Mouse (Mus musculus) testis, adult 2 months (tissue): ENCODE measurements around the gene Mad2l1bp. TPM values are rescaled to one million over a fixed set of nuclear protein-coding genes. Genes with fewer than 3 reads are reported as not detected.
A peak's percentile ranks its signal among the peaks of the same experiment; 100 is the strongest.

Experiments
- H3K27ac ChIP-seq: fragments of 200-500 bp; 2 replicates; pipeline ENCODE4 v1.5.1; 2012; ENCODE audit warnings: low read depth, low read length; ENCODE audit not compliant: control insufficient read depth, insufficient read depth
- H3K27me3 ChIP-seq: fragments of 200-500 bp; 2 replicates; pipeline ENCODE4 v1.6.1; 2012; ENCODE audit warnings: mild to moderate bottlenecking, low read length, moderate library complexity; ENCODE audit not compliant: control insufficient read depth, insufficient read depth
- H3K36me3 ChIP-seq: fragments of 200-500 bp; 2 replicates; pipeline ENCODE4 v1.6.1; 2012; ENCODE audit warnings: mild to moderate bottlenecking, low read length; ENCODE audit not compliant: control insufficient read depth, insufficient read depth
- H3K4me1 ChIP-seq: fragments of 200-500 bp; 2 replicates; pipeline ENCODE4 v1.6.1; 2012; ENCODE audit warnings: low read length; ENCODE audit not compliant: control insufficient read depth, insufficient read depth
- H3K4me3 ChIP-seq: fragments of 200-500 bp; 2 replicates; pipeline ENCODE4 v1.5.1; 2012; ENCODE audit warnings: low read depth, mild to moderate bottlenecking, low read length, moderate library complexity, mixed read lengths; ENCODE audit not compliant: control insufficient read depth
- CTCF ChIP-seq: fragments of 200-500 bp; IDR thresholded peaks from 2 replicates; pipeline ENCODE4 v1.5.1; 2012; ENCODE audit warnings: low read depth, mild to moderate bottlenecking, inconsistent platforms, low read length, moderate library complexity; ENCODE audit not compliant: control insufficient read depth, insufficient read depth, insufficient replicate concordance
- POLR2A ChIP-seq: fragments of 200-500 bp; IDR thresholded peaks from 2 replicates; pipeline ENCODE4 v1.6.1; 2012; ENCODE audit warnings: low read depth, mild to moderate bottlenecking, inconsistent platforms, low read length, moderate library complexity; ENCODE audit not compliant: control insufficient read depth
- polyA plus RNA-seq: library from polyadenylated mRNA; depleted of rRNA; stranded (reverse); fragments of >200 nt; gene quantifications from 2 replicates; pipeline ENCODE4 v1.2.3, GENCODE M21; 2012

Gene Mad2l1bp
- polyA plus RNA-seq, 1 experiment = 24.5 TPM

GRCm38 (mm10) chr17:46168768-46169167 lies 15.4 kb upstream of the Mad2l1bp start:
- no peaks in the 10 kb centered on the region; the same call in 1 of the 2 replicates for H3K36me3 ChIP-seq
- H3K27ac ChIP-seq = no peak overlapping the region
- TF ChIP-seq CTCF (no peak), POLR2A (no peak)
- no peaks in the 10 kb centered on the region for H3K4me1 ChIP-seq
- H3K4me3 ChIP-seq = no peak overlapping the region
- no peaks in the 10 kb centered on the region for H3K27me3 ChIP-seq

GRCm38 (mm10) chr17:46168318-46168717 lies 15.0 kb upstream of the Mad2l1bp start:
- H3K4me1 ChIP-seq = no peaks in the 10 kb centered on the region

GRCm38 (mm10) chr17:46167014-46167413 lies 13.7 kb upstream of the Mad2l1bp start:
- Histone ChIP-seq H3K4me1 (no peaks in the 10 kb centered on the region), H3K4me3 (no peak overlapping the region), H3K36me3 (no peaks in the 10 kb centered on the region; the same call in 1 of the 2 replicates), H3K27ac (no peak overlapping the region), H3K27me3 (no peaks in the 10 kb centered on the region)
- TF ChIP-seq POLR2A = no peak
- TF ChIP-seq CTCF = no peak; the same call in 1 of the 2 replicates

More at GRCm38 (mm10) chr17:46168318-46168717, 15.0 kb upstream of the Mad2l1bp start:
- Histone ChIP-seq H3K27me3 (no peaks in the 10 kb centered on the region), H3K27ac (no peak overlapping the region), H3K36me3 (no peaks in the 10 kb centered on the region; the same call in 1 of the 2 replicates), H3K4me3 (no peak overlapping the region)
- TF ChIP-seq CTCF (no peak), POLR2A (no peak)

- Histone ChIP-seq H3K4me3 (no peak overlapping the region), H3K27ac (no peak overlapping the region), H3K36me3 (no peaks in the 10 kb centered on the region; the same call in 1 of the 2 replicates), H3K4me1 (no peaks in the 10 kb centered on the region; the same call in 1 of the 2 replicates), H3K27me3 (no peaks in the 10 kb centered on the region)
- TF ChIP-seq POLR2A (no peak), CTCF (no peak)
Measured at GRCm38 (mm10) chr17:46166270-46166669, 12.9 kb upstream of the Mad2l1bp start.

GRCm38 (mm10) chr17:46165460-46165859 lies 12.1 kb upstream of the Mad2l1bp start:
- no peaks in the 10 kb centered on the region; the same call in 1 of the 2 replicates for H3K4me1 ChIP-seq
- no peak overlapping the region for H3K27ac ChIP-seq
- H3K27me3 ChIP-seq = no peaks in the 10 kb centered on the region
- H3K36me3 ChIP-seq = no peaks in the 10 kb centered on the region; the same call in 1 of the 2 replicates
- no peak overlapping the region for H3K4me3 ChIP-seq
- TF ChIP-seq CTCF (no peak), POLR2A (no peak)

- no peak for TF ChIP-seq CTCF
- no peak for TF ChIP-seq POLR2A
- no peak overlapping the region for H3K4me3 ChIP-seq
- H3K36me3 ChIP-seq = no peaks in the 10 kb centered on the region; the same call in 1 of the 2 replicates
- peaks cover 6% of the 10 kb centered on the region for H3K4me1 ChIP-seq
- H3K27ac ChIP-seq = no peak overlapping the region
- H3K27me3 ChIP-seq = no peaks in the 10 kb centered on the region
Measured at GRCm38 (mm10) chr17:46164791-46165190, 11.4 kb upstream of the Mad2l1bp start.

GRCm38 (mm10) chr17:46164301-46164700 lies 10.9 kb upstream of the Mad2l1bp start:
- no peak overlapping the region for H3K4me3 ChIP-seq
- no peaks in the 10 kb centered on the region; the same call in 1 of the 2 replicates for H3K36me3 ChIP-seq
- peaks cover 6% of the 10 kb centered on the region for H3K4me1 ChIP-seq
- no peaks in the 10 kb centered on the region for H3K27me3 ChIP-seq
- no peak for TF ChIP-seq POLR2A
- no peak for TF ChIP-seq CTCF
- no peak overlapping the region for H3K27ac ChIP-seq

GRCm38 (mm10) chr17:46162951-46163421 lies 9.6 kb upstream of the Mad2l1bp start:
- H3K36me3 ChIP-seq = no peaks in the 10 kb centered on the region; the same call in 1 of the 2 replicates
- H3K27ac ChIP-seq = no peak overlapping the region
- peak overlapping the region; percentile 32 for H3K4me3 ChIP-seq
- TF ChIP-seq POLR2A (no peak), CTCF (no peak)
- H3K27me3 ChIP-seq = no peaks in the 10 kb centered on the region
- H3K4me1 ChIP-seq = peaks cover 6% of the 10 kb centered on the region
